Mouse (Mus musculus): ENCODE measurements at regions not wholly inside any gene's neighbourhood (a gene's known extent, or its start where the extent isn't known, plus 50 kb on each side); places are given as distances from the start of the nearest gene placed in this dataset.

DNA sequence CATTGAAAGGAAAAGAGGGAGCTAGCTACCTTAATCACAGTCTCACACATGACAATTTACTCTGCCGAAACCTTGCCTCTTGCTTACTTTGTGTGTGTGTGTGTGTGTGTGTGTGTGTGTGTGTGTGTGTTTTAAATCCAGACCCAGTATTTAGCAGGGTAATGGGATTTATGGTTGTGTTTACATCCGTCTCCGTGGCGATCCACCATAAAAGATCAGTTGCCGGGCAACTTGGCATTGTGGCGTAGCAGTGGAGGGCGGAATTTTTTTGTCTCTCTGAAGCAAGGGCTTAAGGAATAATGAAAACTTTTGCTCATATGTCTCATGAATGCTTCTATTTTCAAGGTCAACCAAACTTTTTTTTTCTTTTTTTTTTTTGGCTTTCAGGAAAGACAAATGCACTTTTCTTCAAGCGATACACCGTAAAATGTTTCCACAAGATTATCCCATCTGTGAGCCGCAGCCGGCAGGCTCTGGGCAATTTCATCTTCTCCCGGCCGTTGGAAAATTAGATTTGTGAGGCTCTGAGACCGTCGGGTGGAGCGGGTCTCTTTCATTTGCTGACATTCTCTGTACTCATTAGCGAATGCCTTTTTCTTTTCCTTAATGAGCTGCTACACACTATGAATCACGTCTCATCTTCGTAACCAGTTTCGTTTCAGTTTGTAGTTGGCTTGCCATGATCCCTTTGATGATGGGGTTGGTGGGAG lies 53.9 kb upstream of the Ptch1 start:
- Histone ChIP-seq H3K36me3 (ENCODE audit: insufficient read depth, low read length) (no peaks in the 10 kb centered on the region), H3K9me3 (replicated peaks; ENCODE audit: low read length) (no peaks in the 10 kb centered on the region), H3K9ac (ENCODE audit: low read depth, low read length) (no peak overlapping the region), H3K4me3 (replicated peaks; ENCODE audit: low read depth, low read length) (peak overlapping the region; percentile 20), H3K27ac (no peak overlapping the region), H3K4me2 (ENCODE audit: low read length) (peak overlapping the region; percentile 49), H3K4me1 (replicated peaks; ENCODE audit: insufficient read depth, low read length) (no peaks in the 10 kb centered on the region), H3K27me3 (ENCODE audit: insufficient read depth, low read length) (no peaks in the 10 kb centered on the region)
- no peak for TF ChIP-seq CTCF (IDR thresholded peaks at IDR 0.05; ENCODE audit: low read depth)
- peak; percentile 62 for DNase-seq (ENCODE audit: low spot score)
- ATAC-seq (replicated peaks; ENCODE audit: low FRiP score, low read depth), result no peak
- 21% methylated on average over 20 of the region's 20 CpGs for WGBS

- no peaks in the 10 kb centered on the region for H3K27me3 ChIP-seq (ENCODE audit: insufficient read depth, low read length)
- DNase-seq (ENCODE audit: low spot score), result no peak
- TF ChIP-seq CTCF (IDR thresholded peaks at IDR 0.05; ENCODE audit: low read depth), result no peak
- H3K4me3 ChIP-seq (replicated peaks; ENCODE audit: low read depth, low read length), result peak overlapping the region; percentile 20; the same call in 1 of the 2 replicates
- no peak overlapping the region for H3K27ac ChIP-seq
- H3K4me1 ChIP-seq (replicated peaks; ENCODE audit: insufficient read depth, low read length), result no peaks in the 10 kb centered on the region
- 98% methylated on average over 4 of the region's 4 CpGs for WGBS
- ATAC-seq (replicated peaks; ENCODE audit: low FRiP score, low read depth), result no peak
- H3K36me3 ChIP-seq (ENCODE audit: insufficient read depth, low read length), result no peaks in the 10 kb centered on the region
- H3K4me2 ChIP-seq (ENCODE audit: low read length), result peak overlapping the region; percentile 49
- H3K9ac ChIP-seq (ENCODE audit: low read depth, low read length), result no peak overlapping the region
- H3K9me3 ChIP-seq (replicated peaks; ENCODE audit: low read length), result no peaks in the 10 kb centered on the region
These were observed 54.5 kb upstream of the Ptch1 start for GRCm38 (mm10) chr13:63627894-63628287.

DNA sequence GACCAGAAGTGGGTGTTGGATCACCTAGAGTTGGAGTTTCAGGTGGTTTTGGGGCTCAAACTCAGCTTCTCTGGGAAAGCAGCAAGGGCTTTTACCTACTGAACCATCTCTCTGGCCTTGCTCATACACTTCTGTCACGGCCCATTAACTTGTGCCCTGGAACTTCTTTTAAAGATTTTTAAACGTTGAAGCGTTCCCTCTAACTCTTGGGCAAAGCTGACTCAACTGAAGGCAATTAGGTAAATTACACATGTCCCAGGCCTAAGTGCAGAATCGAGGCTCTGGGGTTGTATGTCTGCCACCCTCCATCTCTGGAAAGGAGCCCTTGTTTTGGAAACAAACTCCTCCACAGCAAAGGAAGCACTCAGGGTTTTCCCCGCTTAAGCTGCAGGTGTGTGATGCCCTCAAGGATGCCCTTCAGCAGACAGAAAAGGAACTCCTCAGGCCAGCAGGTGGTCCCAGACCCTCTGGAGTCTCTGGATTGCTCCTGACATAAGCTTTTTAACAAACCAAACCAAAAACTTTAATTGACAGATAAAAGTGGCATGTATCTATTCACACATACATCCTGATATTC lies 58.5 kb upstream of the Ptch1 start:
- H3K27ac ChIP-seq, result no peak overlapping the region
- H3K4me1 ChIP-seq (replicated peaks; ENCODE audit: insufficient read depth, low read length), result no peaks in the 10 kb centered on the region
- no peaks in the 10 kb centered on the region for H3K27me3 ChIP-seq (ENCODE audit: insufficient read depth, low read length)
- ATAC-seq (replicated peaks; ENCODE audit: low FRiP score, low read depth) (no peak), DNase-seq (ENCODE audit: low spot score) (no peak)
- no peak overlapping the region for H3K4me3 ChIP-seq (replicated peaks; ENCODE audit: low read depth, low read length)
- no peaks in the 10 kb centered on the region for H3K9me3 ChIP-seq (replicated peaks; ENCODE audit: low read length)
- no peak for TF ChIP-seq CTCF (IDR thresholded peaks at IDR 0.05; ENCODE audit: low read depth)
- no peak overlapping the region for H3K4me2 ChIP-seq (ENCODE audit: low read length)
- H3K9ac ChIP-seq (ENCODE audit: low read depth, low read length), result no peak overlapping the region
- WGBS, result 32% methylated on average over 5 of the region's 5 CpGs
- H3K36me3 ChIP-seq (ENCODE audit: insufficient read depth, low read length), result no peaks in the 10 kb centered on the region

DNA sequence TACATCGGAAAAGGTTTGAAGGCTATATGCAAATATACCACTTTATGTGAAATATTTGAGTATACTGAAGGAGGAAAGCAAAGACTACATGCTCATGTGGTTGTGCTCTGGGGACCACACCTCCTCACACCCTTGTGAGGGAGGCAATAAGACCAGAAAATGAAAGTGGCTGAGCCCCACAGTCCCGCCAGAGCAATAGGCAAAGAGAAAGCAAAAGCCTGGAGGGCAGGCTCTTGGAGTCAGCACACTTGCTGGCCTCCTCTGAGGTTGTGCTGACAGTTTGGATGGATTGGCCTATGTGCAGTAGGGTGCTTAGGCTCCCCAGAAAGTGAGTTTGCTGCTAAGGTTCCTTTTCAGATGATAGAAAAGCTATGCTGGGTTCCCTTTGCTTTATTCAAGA lies 60.9 kb upstream of the Ptch1 start:
- no peak for ATAC-seq (replicated peaks; ENCODE audit: low FRiP score, low read depth)

DNA sequence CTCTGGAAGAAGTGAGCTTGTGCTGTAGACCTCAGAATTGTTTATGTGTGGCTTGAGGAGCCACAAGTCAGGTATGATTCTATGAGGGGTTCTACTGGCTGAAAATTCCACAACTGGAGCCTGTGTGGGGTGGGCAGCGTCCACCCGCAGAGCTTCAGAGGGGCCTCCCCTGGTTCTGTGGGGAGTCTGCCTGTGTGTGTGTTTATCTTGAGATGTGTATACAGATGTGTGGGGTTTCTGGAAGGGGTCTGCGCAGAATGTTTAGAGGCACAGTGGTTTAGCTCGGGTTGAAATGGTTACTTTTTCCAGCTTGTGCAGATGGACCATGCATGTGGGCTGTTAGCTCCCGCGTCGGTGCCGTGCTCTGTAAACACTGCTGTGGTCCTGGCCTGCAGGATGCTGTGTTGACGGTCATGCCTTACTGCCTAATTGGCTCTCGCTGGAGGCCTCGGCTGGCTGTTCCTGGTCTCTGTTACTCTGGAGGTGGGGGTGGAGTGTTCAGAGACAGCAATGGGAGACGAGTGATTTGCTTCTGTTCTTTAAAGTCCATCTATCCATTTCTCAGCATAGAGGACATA lies 68.3 kb upstream of the Ptch1 start:
- no peaks in the 10 kb centered on the region for H3K9me3 ChIP-seq (replicated peaks; ENCODE audit: low read length)
- H3K4me3 ChIP-seq (replicated peaks; ENCODE audit: low read depth, low read length), result no peak overlapping the region
- ATAC-seq (replicated peaks; ENCODE audit: low FRiP score, low read depth), result peak; percentile 71
- H3K27ac ChIP-seq, result no peak overlapping the region
- DNase-seq (ENCODE audit: low spot score), result peak; percentile 70
- H3K4me1 ChIP-seq (replicated peaks; ENCODE audit: insufficient read depth, low read length), result peaks cover 12% of the 10 kb centered on the region
- H3K4me2 ChIP-seq (ENCODE audit: low read length), result no peak overlapping the region
- H3K36me3 ChIP-seq (ENCODE audit: insufficient read depth, low read length), result no peaks in the 10 kb centered on the region
- no peak for TF ChIP-seq CTCF (IDR thresholded peaks at IDR 0.05; ENCODE audit: low read depth)
- H3K9ac ChIP-seq (ENCODE audit: low read depth, low read length), result no peak overlapping the region
- H3K27me3 ChIP-seq (ENCODE audit: insufficient read depth, low read length), result no peaks in the 10 kb centered on the region
- 19% methylated on average over 12 of the region's 12 CpGs for WGBS

More for the DNA sequence above, 60.9 kb upstream of the Ptch1 start:
- no peaks in the 10 kb centered on the region for H3K27me3 ChIP-seq (ENCODE audit: insufficient read depth, low read length)
- no peak for TF ChIP-seq CTCF (IDR thresholded peaks at IDR 0.05; ENCODE audit: low read depth)
- no peak overlapping the region for H3K9ac ChIP-seq (ENCODE audit: low read depth, low read length)
- DNase-seq (ENCODE audit: low spot score), result no peak
- H3K9me3 ChIP-seq (replicated peaks; ENCODE audit: low read length), result no peaks in the 10 kb centered on the region
- no peak overlapping the region for H3K27ac ChIP-seq
- no peak overlapping the region for H3K4me3 ChIP-seq (replicated peaks; ENCODE audit: low read depth, low read length)
- H3K4me2 ChIP-seq (ENCODE audit: low read length), result no peak overlapping the region
- H3K4me1 ChIP-seq (replicated peaks; ENCODE audit: insufficient read depth, low read length), result no peaks in the 10 kb centered on the region
- WGBS, result 81% methylated on average over 2 of the region's 2 CpGs
- no peaks in the 10 kb centered on the region for H3K36me3 ChIP-seq (ENCODE audit: insufficient read depth, low read length)

GRCm38 (mm10) chr13:63642617-63643016 lies 69.2 kb upstream of the Ptch1 start:
- Histone ChIP-seq H3K4me2 (ENCODE audit: low read length) (no peak overlapping the region), H3K27ac (peak overlapping the region; percentile 85), H3K36me3 (ENCODE audit: insufficient read depth, low read length) (no peaks in the 10 kb centered on the region), H3K4me1 (replicated peaks; ENCODE audit: insufficient read depth, low read length) (peaks cover 12% of the 10 kb centered on the region), H3K9me3 (replicated peaks; ENCODE audit: low read length) (no peaks in the 10 kb centered on the region), H3K9ac (ENCODE audit: low read depth, low read length) (no peak overlapping the region), H3K27me3 (ENCODE audit: insufficient read depth, low read length) (no peaks in the 10 kb centered on the region), H3K4me3 (replicated peaks; ENCODE audit: low read depth, low read length) (no peak overlapping the region)
- ATAC-seq (replicated peaks; ENCODE audit: low FRiP score, low read depth) (peak; percentile 86), DNase-seq (ENCODE audit: low spot score) (peak; percentile 88)
- no peak for TF ChIP-seq CTCF (IDR thresholded peaks at IDR 0.05; ENCODE audit: low read depth)
- WGBS, result 16% methylated on average over 5 of the region's 5 CpGs
